8 mouse cellular contexts compared by ENCODE assay signal in genomic region chr11:118365171-118365570, GRCm38 (mm10). TPM values are rescaled to one million over a fixed set of nuclear protein-coding genes. Genes with fewer than 3 reads are reported as not detected.
DNase-seq lines count a peak whose midpoint lies in the region; ATAC-seq and TF ChIP-seq lines count a peak whose summit lies in the region.

No protein-coding gene starts in this region.

- intact Hi-C loops in gastrocnemius, adult 2 months (cut with DNase I): no loop called here

- WGBS in hindbrain, embryonic 12.5 days: 58% methylated on average over 7 of the region's 7 CpGs
- WGBS in hindbrain, embryonic 16.5 days: 79% methylated on average over 7 of the region's 7 CpGs
- WGBS in limb, embryonic 10.5 days: 24% methylated on average over 7 of the region's 7 CpGs

- no peak overlapping the region for H3K4me2 ChIP-seq in hindbrain, embryonic 12.5 days (replicated peaks)
- no peak overlapping the region for H3K4me2 ChIP-seq in hindbrain, embryonic 16.5 days (ENCODE audit: low read length)

- no peak for ATAC-seq in hindbrain, embryonic 12.5 days (ENCODE audit: low FRiP score)
- ATAC-seq in hindbrain, embryonic 16.5 days: no peak
- ATAC-seq in cerebellum, adult (ENCODE audit: insufficient number of reproducible peaks, low FRiP score, low TSS enrichment): no peak
- no peak for ATAC-seq in megakaryocyte-erythroid progenitor cell, adult 5-6 weeks (replicated peaks; ENCODE audit: low FRiP score, low TSS enrichment, poor library complexity, severe bottlenecking)

- peak; percentile 80 for DNase-seq in Muller cell, postnatal 12 days (ENCODE audit: inconsistent ontology term)
- DNase-seq in gastrocnemius, adult 2 months: peak; percentile 84
- DNase-seq in limb, embryonic 10.5 days (ENCODE audit: low spot score): peak; percentile 74
- no peak for DNase-seq in spleen, postnatal 14 days (ENCODE audit: low spot score in 2 of 2)

- H3K27ac ChIP-seq in hindbrain, embryonic 12.5 days: 0 out of 2 replicates have a peak overlapping the region, but pooled peaks have one; percentile 40
- H3K27ac ChIP-seq in hindbrain, embryonic 16.5 days (ENCODE audit: low read depth, low read length): no peak overlapping the region
- peak overlapping the region; percentile 91 for H3K27ac ChIP-seq in gastrocnemius, adult 2 months
- H3K27ac ChIP-seq in limb, embryonic 10.5 days: peak overlapping the region; percentile 90

- no peak overlapping the region for H3K9ac ChIP-seq in hindbrain, embryonic 12.5 days
- no peak overlapping the region for H3K9ac ChIP-seq in hindbrain, embryonic 16.5 days (ENCODE audit: low read depth, low read length)

- no peaks in the 10 kb centered on the region for H3K36me3 ChIP-seq in hindbrain, embryonic 12.5 days
- H3K36me3 ChIP-seq in hindbrain, embryonic 16.5 days (ENCODE audit: control insufficient read depth, insufficient read depth, low read length): no peaks in the 10 kb centered on the region
- H3K36me3 ChIP-seq in limb, embryonic 10.5 days: no peaks in the 10 kb centered on the region

- H3K27me3 ChIP-seq in hindbrain, embryonic 12.5 days: no peaks in the 10 kb centered on the region
- no peaks in the 10 kb centered on the region for H3K27me3 ChIP-seq in hindbrain, embryonic 16.5 days (replicated peaks; ENCODE audit: control insufficient read depth, insufficient read depth, low read length)
- H3K27me3 ChIP-seq in limb, embryonic 10.5 days (ENCODE audit: low read depth, poor library complexity, severe bottlenecking): no peaks in the 10 kb centered on the region

- H3K9me3 ChIP-seq in hindbrain, embryonic 12.5 days (replicated peaks): no peaks in the 10 kb centered on the region
- H3K9me3 ChIP-seq in hindbrain, embryonic 16.5 days (ENCODE audit: control insufficient read depth, low read length): no peaks in the 10 kb centered on the region
- H3K9me3 ChIP-seq in limb, embryonic 10.5 days (replicated peaks): no peaks in the 10 kb centered on the region

- H3K4me3 ChIP-seq in hindbrain, embryonic 12.5 days: no peak overlapping the region
- no peak overlapping the region for H3K4me3 ChIP-seq in hindbrain, embryonic 16.5 days (ENCODE audit: low read length)
- no peak overlapping the region for H3K4me3 ChIP-seq in gastrocnemius, adult 2 months
- peak overlapping the region; percentile 27; the same call in 1 of the 2 replicates for H3K4me3 ChIP-seq in limb, embryonic 10.5 days

- no peak for TF ChIP-seq CTCF in gastrocnemius, adult 2 months (IDR thresholded peaks at IDR 0.05)

- H3K4me1 ChIP-seq in hindbrain, embryonic 12.5 days: peaks cover 15% of the 10 kb centered on the region
- peaks cover 3% of the 10 kb centered on the region; the same call in 1 of the 2 replicates for H3K4me1 ChIP-seq in hindbrain, embryonic 16.5 days (ENCODE audit: control insufficient read depth, insufficient read depth, low read depth, low read length)
- H3K4me1 ChIP-seq in limb, embryonic 10.5 days: peaks cover 72% of the 10 kb centered on the region

RNA-seq across cellular contexts. Expression of gene Timp2, which starts 9.6 kb away (rescaled TPM):
- 66.2 and 68.3 TPM in 2 replicates for polyA plus RNA-seq in hindbrain, embryonic 12.5 days (2016; fragmentation: Nextera tagmentation; extraction: Ambion mirVana)
- polyA plus RNA-seq in hindbrain, embryonic 16.5 days (2015; fragmentation: Nextera tagmentation; extraction: Ambion mirVana): 95.2 and 97.8 TPM in 2 replicates
- total RNA-seq in gastrocnemius, adult 2 months (2021): 100 to 1,000 TPM in 1 of 2 experiments, 10 to 100 TPM in 1; 70.1 to 115 TPM
- 35.4 and 49.6 TPM in 2 replicates for polyA plus RNA-seq in limb, embryonic 10.5 days (2016; fragmentation: Nextera tagmentation; extraction: Ambion mirVana)
- 4.4 and 8.0 TPM in 2 replicates for total RNA-seq in megakaryocyte-erythroid progenitor cell, adult 5-6 weeks (2014; fragmentation: Nextera tagmentation)
- 9.3 and 9.5 TPM in 2 replicates for total RNA-seq in megakaryocyte-erythroid progenitor cell, adult 5-6 weeks (2017)

RNA-seq across cellular contexts. Expression of gene Cep295nl, which starts 22.9 kb away (rescaled TPM):
- 0.43 and 0.48 TPM in 2 replicates for polyA plus RNA-seq in hindbrain, embryonic 12.5 days (2016; fragmentation: Nextera tagmentation; extraction: Ambion mirVana)
- 0.15 and 0.17 TPM in 2 replicates for polyA plus RNA-seq in hindbrain, embryonic 16.5 days (2015; fragmentation: Nextera tagmentation; extraction: Ambion mirVana)
- 1 to 10 TPM; 1.0 to 1.1 TPM for total RNA-seq in gastrocnemius, adult 2 months (2021)
- 0.61 and 1.1 TPM in 2 replicates for polyA plus RNA-seq in limb, embryonic 10.5 days (2016; fragmentation: Nextera tagmentation; extraction: Ambion mirVana)
- total RNA-seq in megakaryocyte-erythroid progenitor cell, adult 5-6 weeks (2014; fragmentation: Nextera tagmentation): 0.81 and 2.2 TPM in 2 replicates
- total RNA-seq in megakaryocyte-erythroid progenitor cell, adult 5-6 weeks (2017): 1.2 TPM in 2 replicates

RNA-seq across cellular contexts. Expression of gene Lgals3bp, which starts 36.7 kb away (rescaled TPM):
- 2.3 and 3.3 TPM in 2 replicates for polyA plus RNA-seq in hindbrain, embryonic 12.5 days (2016; fragmentation: Nextera tagmentation; extraction: Ambion mirVana)
- 7.1 and 8.1 TPM in 2 replicates for polyA plus RNA-seq in hindbrain, embryonic 16.5 days (2015; fragmentation: Nextera tagmentation; extraction: Ambion mirVana)
- 10 to 100 TPM; 12.0 to 17.0 TPM for total RNA-seq in gastrocnemius, adult 2 months (2021)
- 2.7 and 3.4 TPM in 2 replicates for polyA plus RNA-seq in limb, embryonic 10.5 days (2016; fragmentation: Nextera tagmentation; extraction: Ambion mirVana)
- total RNA-seq in megakaryocyte-erythroid progenitor cell, adult 5-6 weeks (2014; fragmentation: Nextera tagmentation): 174 and 211 TPM in 2 replicates
- 112 and 174 TPM in 2 replicates for total RNA-seq in megakaryocyte-erythroid progenitor cell, adult 5-6 weeks (2017)

RNA-seq across cellular contexts. Expression of gene Cant1, which starts 53.7 kb away (rescaled TPM):
- polyA plus RNA-seq in hindbrain, embryonic 12.5 days (2016; fragmentation: Nextera tagmentation; extraction: Ambion mirVana): 28.4 and 31.3 TPM in 2 replicates
- 25.7 and 29.1 TPM in 2 replicates for polyA plus RNA-seq in hindbrain, embryonic 16.5 days (2015; fragmentation: Nextera tagmentation; extraction: Ambion mirVana)
- total RNA-seq in gastrocnemius, adult 2 months (2021): 10 to 100 TPM; 10.7 to 11.6 TPM
- polyA plus RNA-seq in limb, embryonic 10.5 days (2016; fragmentation: Nextera tagmentation; extraction: Ambion mirVana): 24.1 and 25.9 TPM in 2 replicates
- 23.9 and 24.7 TPM in 2 replicates for total RNA-seq in megakaryocyte-erythroid progenitor cell, adult 5-6 weeks (2014; fragmentation: Nextera tagmentation)
- total RNA-seq in megakaryocyte-erythroid progenitor cell, adult 5-6 weeks (2017): 7.3 and 11.3 TPM in 2 replicates

Comparison
In these comparisons a context has a peak if more than half of its experiments do, and no peak if none do; other contexts are left out.
1. DNase-seq: peak in Muller cell, postnatal 12 days (single experiment), gastrocnemius, adult 2 months (single experiment) and limb, embryonic 10.5 days (single experiment); none in spleen, postnatal 14 days (0 of 2).